Comparison of ENCODE assay signal across 11 mouse cellular contexts in genomic region chr5:115568681-115569080, GRCm38 (mm10). TPM values are rescaled to one million over a fixed set of nuclear protein-coding genes. Genes with fewer than 3 reads are reported as not detected.
A peak's percentile ranks its signal among the peaks of the same experiment; 100 is the strongest.
DNase-seq lines count a peak whose midpoint lies in the region; ATAC-seq and TF ChIP-seq lines count a peak whose summit lies in the region.
"Had no signal": no experiment of that assay in that cellular context is flagged by ENCODE, and none has a peak within 500 bp of the region (broad histone marks: within the 10 kb centered on the region; RNA-seq: fewer than 3 reads in every experiment).

No protein-coding gene starts in this region.

- TF ChIP-seq EP300 in stomach, postnatal 0 days (optimal IDR thresholded peaks at IDR 0.05) = no peak

- H3K27ac ChIP-seq in forebrain, embryonic 10.5 days = peak overlapping the region; percentile 57; the same call in 1 of the 2 replicates
- no peak overlapping the region for H3K27ac ChIP-seq in forebrain, postnatal 0 days (ENCODE audit: low read depth, low read length)
- peak overlapping the region; percentile 39; the same call in 1 of the 2 replicates for H3K27ac ChIP-seq in stomach, embryonic 14.5 days (ENCODE audit: low read length)
- no peak overlapping the region for H3K27ac ChIP-seq in stomach, postnatal 0 days (replicated peaks)
- H3K27ac ChIP-seq in hindbrain, postnatal 0 days = no peak overlapping the region
- H3K27ac ChIP-seq: forebrain, embryonic 15.5 days; hindbrain, embryonic 15.5 days; midbrain, embryonic 13.5 days had no signal

- H3K4me3 ChIP-seq in forebrain, embryonic 10.5 days = no peak overlapping the region
- no peak overlapping the region for H3K4me3 ChIP-seq in forebrain, postnatal 0 days (ENCODE audit: low read depth, low read length)
- no peak overlapping the region for H3K4me3 ChIP-seq in stomach, embryonic 14.5 days (ENCODE audit: low read depth, low read length)
- H3K4me3 ChIP-seq in stomach, postnatal 0 days (ENCODE audit: low read depth, low read length) = no peak overlapping the region
- no peak overlapping the region for H3K4me3 ChIP-seq in hindbrain, postnatal 0 days (ENCODE audit: low read length)
- H3K4me3 ChIP-seq: forebrain, embryonic 15.5 days; hindbrain, embryonic 15.5 days; midbrain, embryonic 13.5 days had no signal

- TF ChIP-seq CTCF in forebrain, postnatal 0 days (IDR thresholded peaks at IDR 0.05; ENCODE audit: low read depth) = no peak
- no peak for TF ChIP-seq CTCF in stomach, postnatal 0 days (IDR thresholded peaks at IDR 0.05; ENCODE audit: low read depth)
- TF ChIP-seq CTCF in hindbrain, postnatal 0 days (IDR thresholded peaks at IDR 0.05; ENCODE audit: low read depth) = no peak

- DNase-seq in forebrain, embryonic 10.5 days (ENCODE audit: extremely low spot score, low spot score) = no peak
- DNase-seq in forebrain, postnatal 0 days = no peak
- DNase-seq in stomach, postnatal 0 days (ENCODE audit: low spot score) = no peak
- DNase-seq in kidney, postnatal 36 days = peak; percentile 67 to 72
- no peak for DNase-seq in urinary bladder, adult 18-20 months (ENCODE audit: low spot score in 2 of 2)
- DNase-seq in cerebellum, adult 11 months = no peak
- no peak for DNase-seq in hindbrain, postnatal 0 days (ENCODE audit: low spot score)

- WGBS in forebrain, embryonic 10.5 days = 71% methylated on average over 10 of the region's 10 CpGs
- 55% methylated on average over 10 of the region's 10 CpGs for WGBS in forebrain, postnatal 0 days
- WGBS in stomach, embryonic 14.5 days = 55% methylated on average over 10 of the region's 10 CpGs
- 36% methylated on average over 10 of the region's 10 CpGs for WGBS in stomach, postnatal 0 days
- 47% methylated on average over 10 of the region's 10 CpGs for WGBS in hindbrain, postnatal 0 days

- H3K27me3 ChIP-seq in forebrain, embryonic 10.5 days (ENCODE audit: poor library complexity, severe bottlenecking) = no peaks in the 10 kb centered on the region
- no peaks in the 10 kb centered on the region for H3K27me3 ChIP-seq in forebrain, postnatal 0 days (ENCODE audit: insufficient read depth, low read length)
- H3K27me3 ChIP-seq in stomach, embryonic 14.5 days (ENCODE audit: control insufficient read depth, insufficient read depth, low read length) = no peaks in the 10 kb centered on the region
- H3K27me3 ChIP-seq in stomach, postnatal 0 days (ENCODE audit: control insufficient read depth, insufficient read depth, low read length) = no peaks in the 10 kb centered on the region
- no peaks in the 10 kb centered on the region for H3K27me3 ChIP-seq in hindbrain, postnatal 0 days (ENCODE audit: insufficient read depth, low read length)
- H3K27me3 ChIP-seq: forebrain, embryonic 15.5 days; hindbrain, embryonic 15.5 days; midbrain, embryonic 13.5 days had no signal

- H3K9ac ChIP-seq in forebrain, postnatal 0 days = no peak overlapping the region
- H3K9ac ChIP-seq in stomach, embryonic 14.5 days (replicated peaks; ENCODE audit: low read depth, low read length) = no peak overlapping the region
- H3K9ac ChIP-seq in stomach, postnatal 0 days (ENCODE audit: low read length) = no peak overlapping the region
- H3K9ac ChIP-seq in hindbrain, postnatal 0 days (replicated peaks; ENCODE audit: low read length) = no peak overlapping the region
- H3K9ac ChIP-seq: forebrain, embryonic 15.5 days; hindbrain, embryonic 15.5 days; midbrain, embryonic 13.5 days had no signal

- peaks cover 59% of the 10 kb centered on the region for H3K4me1 ChIP-seq in forebrain, embryonic 10.5 days
- peaks cover 15% of the 10 kb centered on the region for H3K4me1 ChIP-seq in forebrain, postnatal 0 days (ENCODE audit: insufficient read depth)
- peaks cover 7% of the 10 kb centered on the region; the same call in 1 of the 2 replicates for H3K4me1 ChIP-seq in stomach, embryonic 14.5 days (ENCODE audit: control insufficient read depth, insufficient read depth, low read length)
- peaks cover 3% of the 10 kb centered on the region; the same call in 1 of the 2 replicates for H3K4me1 ChIP-seq in stomach, postnatal 0 days (replicated peaks; ENCODE audit: control insufficient read depth, insufficient read depth)
- 0 out of 2 replicates have a peak, but pooled peaks cover 6% of the 10 kb centered on the region for H3K4me1 ChIP-seq in hindbrain, postnatal 0 days (ENCODE audit: insufficient read depth, low read length)

- peaks cover 54% of the 10 kb centered on the region for H3K36me3 ChIP-seq in forebrain, embryonic 10.5 days (replicated peaks)
- H3K36me3 ChIP-seq in forebrain, postnatal 0 days (ENCODE audit: insufficient read depth) = peaks cover 26% of the 10 kb centered on the region
- peaks cover 23% of the 10 kb centered on the region; the same call in 1 of the 2 replicates for H3K36me3 ChIP-seq in stomach, embryonic 14.5 days (ENCODE audit: control insufficient read depth, insufficient read depth, low read length)
- peaks cover 7% of the 10 kb centered on the region; the same call in 1 of the 2 replicates for H3K36me3 ChIP-seq in stomach, postnatal 0 days (ENCODE audit: control insufficient read depth, insufficient read depth, low read length)
- peaks cover 17% of the 10 kb centered on the region for H3K36me3 ChIP-seq in hindbrain, postnatal 0 days (ENCODE audit: insufficient read depth, low read length)

- H3K9me3 ChIP-seq in forebrain, embryonic 10.5 days = no peaks in the 10 kb centered on the region
- H3K9me3 ChIP-seq in forebrain, postnatal 0 days (ENCODE audit: low read length) = no peaks in the 10 kb centered on the region
- H3K9me3 ChIP-seq in stomach, embryonic 14.5 days (ENCODE audit: control insufficient read depth, low read depth, low read length) = no peaks in the 10 kb centered on the region
- H3K9me3 ChIP-seq in stomach, postnatal 0 days (ENCODE audit: control insufficient read depth, low read length) = no peaks in the 10 kb centered on the region
- H3K9me3 ChIP-seq in hindbrain, postnatal 0 days (ENCODE audit: low read length) = no peaks in the 10 kb centered on the region
- H3K9me3 ChIP-seq: forebrain, embryonic 15.5 days; hindbrain, embryonic 15.5 days; midbrain, embryonic 13.5 days had no signal

- no peak for ATAC-seq in forebrain, postnatal 0 days
- ATAC-seq in stomach, embryonic 14.5 days (ENCODE audit: insufficient number of reproducible peaks, insufficient read depth, low FRiP score, low read depth) = no peak
- no peak for ATAC-seq in stomach, postnatal 0 days (ENCODE audit: low FRiP score, low TSS enrichment)
- no peak for ATAC-seq in hindbrain, postnatal 0 days
- ATAC-seq: forebrain, embryonic 15.5 days; midbrain, embryonic 13.5 days had no signal

- no peak overlapping the region for H3K4me2 ChIP-seq in forebrain, postnatal 0 days (ENCODE audit: low read depth)
- H3K4me2 ChIP-seq in stomach, embryonic 14.5 days (replicated peaks; ENCODE audit: low read depth, low read length) = no peak overlapping the region
- H3K4me2 ChIP-seq in stomach, postnatal 0 days (replicated peaks; ENCODE audit: low read depth) = no peak overlapping the region
- no peak overlapping the region for H3K4me2 ChIP-seq in hindbrain, postnatal 0 days (ENCODE audit: low read depth, low read length)
- H3K4me2 ChIP-seq: forebrain, embryonic 15.5 days; hindbrain, embryonic 15.5 days; midbrain, embryonic 13.5 days had no signal

RNA-seq across cellular contexts. Expression of gene Gcn1l1, which starts 3.6 kb away (rescaled TPM):
- 64.9 and 66.1 TPM in 2 replicates for polyA plus RNA-seq in forebrain, embryonic 10.5 days (2016; fragmentation: Nextera tagmentation; extraction: Ambion mirVana)
- total RNA-seq in forebrain, postnatal 0 days (2014; rRNA removed) = 51.9 and 74.4 TPM in 2 replicates
- 19.4 and 22.4 TPM in 2 replicates for polyA plus RNA-seq in forebrain, postnatal 0 days (2015; fragmentation: Nextera tagmentation; extraction: Ambion mirVana)
- polyA plus RNA-seq in stomach, embryonic 14.5 days (2014; fragmentation: Nextera tagmentation; extraction: Ambion mirVana) = 42.3 TPM in 2 replicates
- 11.2 and 11.7 TPM in 2 replicates for polyA plus RNA-seq in stomach, postnatal 0 days (2015; fragmentation: Nextera tagmentation; extraction: Ambion mirVana)
- 73.4 and 81.7 TPM in 2 replicates for total RNA-seq in hindbrain, postnatal 0 days (2014; rRNA removed)
- polyA plus RNA-seq in hindbrain, postnatal 0 days (2015; fragmentation: Nextera tagmentation; extraction: Ambion mirVana) = 22.8 and 24.3 TPM in 2 replicates

RNA-seq across cellular contexts. Expression of gene Rplp0, which starts 9.4 kb away (rescaled TPM):
- 1,454 and 1,463 TPM in 2 replicates for polyA plus RNA-seq in forebrain, embryonic 10.5 days (2016; fragmentation: Nextera tagmentation; extraction: Ambion mirVana)
- 1,794 and 2,056 TPM in 2 replicates for total RNA-seq in forebrain, postnatal 0 days (2014; rRNA removed)
- 842 and 978 TPM in 2 replicates for polyA plus RNA-seq in forebrain, postnatal 0 days (2015; fragmentation: Nextera tagmentation; extraction: Ambion mirVana)
- 1,866 and 1,880 TPM in 2 replicates for polyA plus RNA-seq in stomach, embryonic 14.5 days (2014; fragmentation: Nextera tagmentation; extraction: Ambion mirVana)
- polyA plus RNA-seq in stomach, postnatal 0 days (2015; fragmentation: Nextera tagmentation; extraction: Ambion mirVana) = 1,317 and 1,335 TPM in 2 replicates
- total RNA-seq in hindbrain, postnatal 0 days (2014; rRNA removed) = 1,557 and 1,861 TPM in 2 replicates
- polyA plus RNA-seq in hindbrain, postnatal 0 days (2015; fragmentation: Nextera tagmentation; extraction: Ambion mirVana) = 786 and 796 TPM in 2 replicates

Comparison
In these comparisons a context has a peak if more than half of its experiments do, and no peak if none do; other contexts are left out.
1. H3K27ac ChIP-seq: peak in forebrain, embryonic 10.5 days (single experiment) and stomach, embryonic 14.5 days (single experiment); none in forebrain, postnatal 0 days (single experiment), stomach, postnatal 0 days (single experiment) and hindbrain, postnatal 0 days (single experiment).
2. DNase-seq: peak in kidney, postnatal 36 days (2 of 2); none in forebrain, embryonic 10.5 days (single experiment), forebrain, postnatal 0 days (single experiment), stomach, postnatal 0 days (single experiment), urinary bladder, adult 18-20 months (0 of 2), cerebellum, adult 11 months (single experiment) and hindbrain, postnatal 0 days (single experiment).